Mouse (Mus musculus) kidney, postnatal 4 days (tissue): ENCODE data around the gene Rita1.

Source experiments
- DNase-seq, 2 experiments: peaks; one replicate each; pipeline ENCODE4 v3.0.0; 2021; ENCODE audit warnings: mixed read lengths in 2 of 2

Rita1 gene

DNA sequence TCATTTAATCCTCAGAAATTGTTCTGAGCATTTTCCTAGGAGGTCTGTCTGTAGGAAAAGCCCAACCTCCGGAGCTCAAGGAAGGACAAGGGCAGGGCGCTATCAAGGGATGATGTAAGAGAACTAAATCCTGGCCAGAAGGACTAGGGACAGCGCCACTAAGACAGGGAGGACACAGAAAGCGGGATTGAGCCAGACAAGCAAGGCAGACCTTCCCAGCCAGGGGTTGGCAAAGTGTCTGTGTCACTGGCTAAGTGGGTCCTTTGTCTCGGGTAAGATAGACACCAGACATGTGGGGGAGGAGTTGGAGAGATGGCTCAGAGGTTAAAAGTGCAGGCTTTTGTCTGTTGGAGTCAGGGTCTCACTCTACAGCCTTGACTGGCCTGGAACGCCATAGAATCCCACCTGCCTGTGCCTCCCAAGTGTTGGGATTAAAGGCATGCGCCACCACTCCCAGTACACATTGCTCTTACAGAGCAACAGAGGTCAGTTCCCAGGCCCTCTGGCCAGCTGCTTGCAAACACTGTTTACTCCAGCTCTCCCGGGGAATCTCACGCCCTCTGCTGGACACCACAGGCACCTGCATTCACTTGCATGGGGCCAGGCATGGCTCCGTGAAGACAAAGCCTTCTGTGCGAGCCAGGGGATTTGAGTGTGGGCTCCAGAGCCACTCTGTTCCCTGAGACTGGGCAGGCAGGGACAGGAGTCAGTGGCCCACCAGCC is 11.3 kb downstream of the Rita1 start:
- DNase-seq, result peak; percentile 52 to 58

- no peak for DNase-seq
These were observed 12.8 kb downstream of the Rita1 start for GRCm38 (mm10) chr5:120599625-120600024.

GRCm38 (mm10) chr5:120594485-120594884 is 17.9 kb downstream of the Rita1 start:
- DNase-seq, result no peak

GRCm38 (mm10) chr5:120592141-120592540 is 20.2 kb downstream of the Rita1 start:
- DNase-seq, result peak in 1 of 2 experiments; percentile 45

DNA sequence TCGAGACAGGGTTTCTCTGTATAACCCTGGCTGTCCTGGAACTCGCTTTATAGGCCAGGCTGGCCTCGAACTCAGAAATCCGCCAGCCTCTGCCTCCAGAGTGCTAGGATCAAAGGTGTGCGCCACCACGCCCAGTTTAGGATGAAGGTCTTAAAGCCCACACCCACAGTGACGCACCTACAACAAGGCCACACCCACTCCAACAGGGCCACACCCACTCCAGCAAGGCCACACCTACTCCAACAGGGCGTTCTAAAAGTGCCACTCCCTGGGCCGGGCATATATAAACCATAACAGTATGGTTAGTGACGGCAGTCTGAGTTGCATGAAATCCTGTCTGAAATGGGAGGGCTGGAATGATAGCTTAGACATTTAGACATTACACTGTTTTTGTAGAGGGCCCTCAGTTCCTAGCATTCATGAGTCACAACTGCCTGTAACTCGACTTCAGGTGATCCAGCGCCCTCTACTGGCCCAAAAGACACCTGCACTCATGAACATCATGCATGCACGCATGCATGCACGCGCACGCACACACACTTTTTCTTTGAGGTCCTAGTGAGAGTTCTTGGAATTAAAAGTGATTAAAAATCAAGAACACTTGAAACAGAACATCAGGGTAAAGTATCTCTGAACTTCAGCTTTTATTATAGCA is 21.9 kb downstream of the Rita1 start:
- DNase-seq, result peak; percentile 61 to 72

GRCm38 (mm10) chr5:120588569-120589094 is 23.8 kb downstream of the Rita1 start, which contains the start of the genes Tpcn1 and Iqcd:
TSS of gene Tpcn1 (minus strand) at chr5:120588673.
TSS of gene Iqcd (plus strand) at chr5:120589016.
- DNase-seq, result peak; percentile 100

DNA sequence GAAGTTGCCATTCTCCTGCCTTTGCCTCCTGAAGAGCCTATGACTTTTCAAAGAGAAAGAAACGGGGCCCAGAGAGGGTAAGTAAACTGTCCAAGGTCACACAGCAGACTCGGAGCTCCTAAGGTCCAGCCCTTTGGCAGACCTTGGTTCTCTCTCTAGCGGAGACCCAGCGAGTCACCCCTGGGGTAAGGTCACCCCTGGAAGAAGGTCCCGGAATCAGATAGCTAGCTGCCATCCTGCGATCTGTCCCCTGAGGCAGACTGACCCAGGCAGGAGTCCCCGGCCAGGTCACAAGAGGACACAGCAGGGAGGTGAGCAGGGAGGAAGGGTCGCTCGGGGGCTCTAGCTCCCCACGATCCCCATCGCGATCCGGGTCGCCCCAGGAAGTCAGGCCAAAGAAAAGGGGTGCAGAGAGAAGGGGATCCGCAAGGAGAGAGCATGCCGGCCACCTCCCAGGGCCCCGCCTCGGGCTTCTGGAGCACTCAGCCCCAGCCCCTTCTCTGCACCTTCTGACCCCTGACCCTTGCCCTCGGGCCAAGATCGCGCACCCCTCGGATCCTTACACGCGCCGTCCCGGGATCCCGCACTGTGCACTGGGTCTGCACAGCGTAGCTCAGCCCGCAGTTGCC is 24.3 kb downstream of the Rita1 start:
- DNase-seq, result no peak

DNA sequence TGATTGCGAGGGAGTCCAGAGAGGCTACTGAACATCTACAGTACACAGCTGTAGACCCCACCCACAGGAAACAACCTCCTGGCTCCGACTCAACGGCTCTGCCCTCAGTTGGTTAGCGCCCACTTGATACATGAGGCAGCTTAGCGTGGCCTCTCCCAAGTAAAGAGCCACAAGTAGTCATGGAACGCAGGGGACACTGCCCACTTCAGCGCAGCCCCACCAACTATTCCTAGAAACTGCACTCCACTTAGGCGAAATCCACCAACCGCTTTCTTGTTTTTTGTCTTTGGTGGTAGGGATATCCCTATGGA is 24.8 kb downstream of the Rita1 start:
- DNase-seq, result peak in 1 of 2 experiments; percentile 63

DNA sequence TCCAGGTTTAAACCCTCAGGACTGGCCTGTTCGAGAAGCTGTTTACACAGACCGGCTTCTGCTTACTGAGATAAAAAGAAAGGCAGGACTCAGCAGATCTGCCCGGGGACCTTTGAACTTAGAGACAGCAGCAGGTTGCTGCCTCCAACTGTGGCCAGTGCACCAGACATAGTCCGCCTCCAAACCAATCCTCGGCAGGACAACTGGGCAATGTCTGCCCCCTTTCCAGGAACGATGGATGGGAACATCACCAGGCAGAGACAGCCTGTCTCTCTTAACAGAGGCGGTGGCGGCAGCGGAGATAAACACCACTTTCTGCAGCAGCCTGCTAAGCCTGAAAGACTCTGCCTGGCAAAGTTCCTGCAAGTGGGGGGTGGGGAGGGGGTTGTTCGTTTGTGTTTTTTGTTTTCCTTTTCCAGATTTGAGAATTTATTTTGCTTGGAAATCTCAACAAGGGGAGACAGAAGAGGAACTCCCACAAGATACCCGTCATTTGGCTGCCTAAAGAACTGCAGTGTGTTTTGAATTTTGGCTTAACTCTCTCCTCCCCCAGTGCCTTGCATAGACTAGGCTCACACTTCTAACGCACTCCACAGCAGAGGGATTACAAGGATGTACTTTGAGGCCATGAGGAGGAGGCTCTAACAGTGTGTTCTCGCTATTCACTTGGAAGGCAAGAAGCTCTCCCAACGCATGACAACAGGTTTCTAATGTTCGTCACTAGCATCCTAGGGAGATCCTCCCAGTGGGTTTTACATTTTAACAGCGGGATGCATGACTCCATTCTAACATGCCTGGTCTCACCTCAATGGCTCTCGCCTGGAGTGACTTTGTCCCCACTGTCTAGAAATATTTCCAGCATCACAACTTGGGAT is 25.4 kb downstream of the Rita1 start:
- peak; percentile 68 to 76 for DNase-seq

DNA sequence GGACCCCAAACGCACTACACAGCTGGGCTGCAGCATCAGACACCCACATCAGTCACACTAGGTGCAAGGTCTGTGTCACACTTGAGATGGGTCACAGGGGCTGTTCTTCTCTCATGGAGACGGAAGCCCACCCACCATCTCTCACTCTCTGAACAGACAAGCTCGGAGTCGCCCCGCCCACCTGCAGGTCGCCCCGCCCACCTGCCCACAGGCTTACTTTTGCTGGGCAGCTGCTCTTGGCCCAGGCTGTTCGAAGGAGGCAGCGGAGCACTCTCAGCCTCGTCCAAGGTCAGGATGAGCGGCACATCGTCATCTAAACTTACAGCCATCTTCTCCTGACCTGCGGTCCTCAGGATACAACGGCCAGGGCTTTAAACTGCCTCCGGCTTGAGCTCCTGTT is 27.4 kb downstream of the Rita1 start:
- peak; percentile 50 to 55 for DNase-seq

GRCm38 (mm10) chr5:120583511-120583910 is 28.9 kb downstream of the Rita1 start:
- DNase-seq, result no peak

- peak in 1 of 2 experiments; percentile 59 for DNase-seq
These were observed 30.4 kb downstream of the Rita1 start for GRCm38 (mm10) chr5:120582002-120582401.

DNA sequence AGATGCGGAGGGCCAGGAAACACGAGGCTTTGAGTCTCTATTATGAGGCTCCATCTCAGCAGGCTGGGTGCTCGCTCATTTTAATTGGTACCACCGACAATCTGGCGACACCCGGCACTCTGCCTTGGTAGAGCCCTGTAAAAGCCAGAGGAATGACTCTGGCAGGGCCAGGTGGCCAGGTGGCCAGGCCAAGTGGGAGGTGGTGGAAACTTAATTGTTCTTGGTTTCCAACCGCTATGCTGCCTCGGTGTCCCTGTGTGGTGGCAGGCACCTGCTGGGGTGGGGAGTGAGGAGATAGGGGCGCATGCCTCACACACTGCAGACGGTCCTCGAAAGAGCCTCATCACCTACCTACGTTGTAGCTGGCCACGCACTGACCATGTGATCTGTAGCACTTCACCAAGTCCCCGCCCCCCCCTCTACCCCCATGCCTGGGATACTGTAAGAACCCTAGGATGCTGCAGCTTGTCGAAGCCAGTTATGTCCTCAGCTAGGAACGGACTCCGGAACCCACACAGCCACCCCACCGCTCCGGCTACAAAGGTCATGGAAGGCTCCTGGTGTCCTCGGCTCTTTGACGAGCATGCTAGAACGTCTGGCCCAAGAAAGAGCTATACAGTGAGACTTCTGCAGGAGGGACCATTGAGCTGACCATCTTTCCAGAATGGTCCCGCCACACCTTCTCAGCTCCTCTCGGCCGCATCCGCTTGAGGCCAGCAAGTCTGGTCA is 32.3 kb downstream of the Rita1 start:
- no peak for DNase-seq

DNA sequence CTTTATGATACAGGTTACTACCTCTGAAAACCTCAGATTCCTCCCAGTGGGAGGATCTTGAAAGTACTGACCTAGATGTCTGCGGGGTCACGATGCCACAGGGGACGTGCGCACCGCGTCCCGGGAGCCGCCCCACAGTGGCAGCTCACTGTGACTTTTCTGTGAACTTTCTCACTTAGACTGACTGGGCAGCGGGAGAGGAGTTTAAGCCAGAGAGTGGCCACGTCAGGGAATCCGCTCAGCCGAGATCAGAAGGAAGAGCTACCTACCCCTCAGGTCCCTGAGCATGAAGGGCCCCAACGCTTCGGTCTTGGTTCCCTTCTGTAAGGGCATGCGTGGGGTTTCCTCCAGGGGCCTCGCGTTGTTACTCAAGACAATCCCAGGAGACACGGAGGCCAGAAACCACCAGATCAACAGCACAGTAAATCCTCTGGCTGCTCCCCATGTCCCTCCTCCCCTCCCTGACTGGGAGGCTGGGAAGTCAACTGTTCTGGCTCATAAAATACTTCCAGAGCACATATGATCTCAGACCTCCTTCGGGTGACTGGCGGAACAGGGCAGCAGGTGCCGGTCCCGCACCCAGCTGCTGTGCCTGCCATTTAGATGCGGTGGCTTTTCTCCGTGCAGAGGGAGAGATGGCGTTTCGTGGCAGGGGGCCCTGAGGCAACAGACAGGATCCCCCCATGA is 33.0 kb downstream of the Rita1 start:
- peak; percentile 75 to 85 for DNase-seq

DNA sequence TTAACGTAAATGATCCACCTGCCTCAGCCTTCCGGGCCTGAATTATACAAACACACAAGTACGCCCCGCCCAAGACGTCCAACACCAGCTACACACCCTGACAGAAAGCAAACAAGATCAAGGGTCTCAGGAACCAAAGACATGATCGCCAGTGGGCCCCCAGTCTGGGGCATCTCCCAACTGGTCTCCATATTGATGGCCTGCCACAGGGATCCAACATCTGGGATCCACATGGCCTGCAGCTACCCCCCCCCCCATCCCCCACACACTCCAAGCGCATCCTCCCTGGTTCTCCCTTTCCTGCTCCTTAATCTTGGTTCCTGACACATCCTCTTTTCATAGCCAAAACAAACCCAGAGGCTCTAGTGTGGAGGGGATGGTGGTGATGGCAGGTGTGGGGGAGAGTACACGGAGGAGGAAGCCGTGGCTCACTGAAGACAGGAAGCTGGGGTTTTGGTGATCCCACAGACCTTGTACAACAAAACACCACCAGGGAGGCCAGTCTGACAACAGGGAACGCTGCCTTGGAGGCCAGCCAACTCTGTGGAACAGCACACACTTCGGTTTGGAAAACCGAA is 33.8 kb downstream of the Rita1 start:
- DNase-seq, result peak; percentile 82 to 87

GRCm38 (mm10) chr5:120577935-120578441 is 34.4 kb downstream of the Rita1 start:
- peak in 1 of 2 experiments; percentile 61 for DNase-seq

DNA sequence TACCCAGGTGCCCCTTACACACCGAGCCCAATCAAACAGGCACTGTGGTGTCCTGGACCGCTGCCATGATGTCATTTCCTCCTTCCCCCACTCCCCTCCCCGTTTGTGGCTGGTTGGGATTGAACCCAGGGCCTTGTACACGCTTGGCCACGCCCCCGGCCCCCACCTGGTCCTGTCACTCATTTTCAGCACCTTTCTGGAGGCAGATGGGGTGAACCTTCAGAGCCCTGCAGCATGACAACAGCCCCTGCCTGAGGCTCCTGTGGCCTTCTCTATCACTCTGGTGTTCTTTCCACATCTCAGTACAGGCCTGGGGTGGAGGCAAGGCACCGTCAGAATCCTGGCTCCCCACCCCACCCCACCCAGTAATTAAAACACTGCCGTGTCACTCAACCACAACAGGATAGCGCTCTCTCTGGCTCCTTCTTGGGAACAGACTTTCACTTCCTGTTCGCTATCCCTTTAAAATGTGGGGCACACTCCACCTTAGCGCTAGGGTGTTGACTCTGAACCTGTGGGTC is 35.5 kb downstream of the Rita1 start:
- DNase-seq, result no peak

- no peak for DNase-seq
These were observed 37.8 kb downstream of the Rita1 start for GRCm38 (mm10) chr5:120574469-120575063.

DNA sequence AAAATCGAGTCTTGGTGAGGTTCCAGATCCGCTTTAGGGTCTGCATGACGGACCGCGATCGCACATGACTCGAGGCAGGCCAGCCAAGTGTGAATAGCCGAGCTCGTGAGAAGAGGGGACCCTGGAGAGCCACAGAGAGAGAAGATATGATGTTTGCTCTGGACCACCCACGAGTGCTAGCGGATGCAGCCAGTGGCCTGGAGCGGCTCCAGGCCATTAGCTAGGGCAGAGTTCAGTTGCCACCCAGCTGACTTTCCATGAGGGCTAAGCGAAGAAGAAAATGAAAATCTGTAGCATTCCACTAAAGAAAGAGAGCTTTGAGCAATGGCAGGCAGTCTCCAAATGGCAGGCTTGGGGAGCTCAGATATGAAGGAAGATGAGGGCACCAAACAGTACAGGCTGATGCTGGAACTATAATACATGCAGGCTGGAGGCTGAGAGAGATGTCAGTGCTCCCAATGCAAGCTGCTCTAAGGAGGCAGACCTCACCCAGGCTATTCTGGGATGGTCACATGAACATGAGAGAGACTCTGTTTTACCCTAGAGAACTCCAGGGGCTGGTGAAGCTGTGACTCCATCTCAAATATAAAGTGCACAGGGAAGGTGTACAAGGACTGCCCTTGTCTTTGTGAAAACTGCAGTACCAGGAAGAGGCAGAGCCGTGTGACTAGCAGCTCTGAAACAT is 41.2 kb downstream of the Rita1 start:
- DNase-seq, result peak; percentile 69 to 78
